Mouse (Mus musculus) intestine, embryonic 16.5 days (tissue): Measurements from ENCODE around the gene Iqgap2. TPM values are rescaled to one million over a fixed set of nuclear protein-coding genes. Genes with fewer than 3 reads are reported as not detected.

ENCODE experiments used
- ATAC-seq: fragments of 200-750 bp; cut with Nextera tagmentation; 2 replicates; pipeline ENCODE4 v1.8.0; 2017; ENCODE audit warnings: moderate TSS enrichment, moderate library complexity
- H3K27ac ChIP-seq: fragments of 300-500 bp; sonication (generic); 2 replicates; pipeline ENCODE4 v1.5.1; 2014; ENCODE audit warnings: mild to moderate bottlenecking, low read length
- H3K27me3 ChIP-seq: fragments of 300-500 bp; sonication (generic); replicated peaks from 2 replicates; pipeline ENCODE4 v1.6.1; 2014; ENCODE audit warnings: low read length, control low read depth, mixed read lengths; ENCODE audit not compliant: control insufficient read depth, insufficient read depth
- H3K36me3 ChIP-seq: fragments of 300-500 bp; sonication (generic); 2 replicates; pipeline ENCODE4 v1.6.1; 2014; ENCODE audit warnings: low read length, control low read depth; ENCODE audit not compliant: control insufficient read depth, insufficient read depth
- H3K4me1 ChIP-seq: fragments of 300-500 bp; sonication (generic); 2 replicates; pipeline ENCODE4 v1.6.1; 2014; ENCODE audit warnings: low read length, control low read depth, mixed read lengths; ENCODE audit not compliant: control insufficient read depth, insufficient read depth
- H3K4me2 ChIP-seq: fragments of 300-500 bp; sonication (generic); 2 replicates; pipeline ENCODE4 v1.6.1; 2014; ENCODE audit warnings: low read depth, low read length, control low read depth
- H3K4me3 ChIP-seq: fragments of 300-500 bp; sonication (generic); 2 replicates; pipeline ENCODE4 v1.5.1; 2014; ENCODE audit warnings: mild to moderate bottlenecking, low read length
- H3K9ac ChIP-seq: fragments of 300-500 bp; sonication (generic); 2 replicates; pipeline ENCODE4 v1.6.1; 2014; ENCODE audit warnings: low read depth, low read length
- H3K9me3 ChIP-seq: fragments of 300-500 bp; sonication (generic); 2 replicates; pipeline ENCODE4 v1.6.1; 2016; ENCODE audit warnings: low read length, control low read depth; ENCODE audit not compliant: control insufficient read depth
- WGBS: fragments of 180-500 bp; shearing (Covaris S2); extraction: QIAGEN DNeasy Blood & Tissue Kit; methylation state at CpG from one replicate; pipeline ENCODE4 v1.1.7; 2014; 5-methylcytosine and 5-hydroxymethylcytosine counted together
- polyA plus RNA-seq: library from polyadenylated mRNA; unstranded; fragments of >200 nt; fragmentation: Nextera tagmentation; extraction: Ambion mirVana; gene quantifications from 2 replicates; pipeline ENCODE4 v1.2.1, GENCODE M21; 2015

Gene Iqgap2
- polyA plus RNA-seq, 1 experiment from 2014 or later = 29.4 TPM

GRCm38 (mm10) chr13:95583237-95584189, 308.2 kb downstream of the Iqgap2 start:
- Histone ChIP-seq H3K27ac (no peak overlapping the region), H3K27me3 (no peaks in the 10 kb centered on the region), H3K36me3 (no peaks in the 10 kb centered on the region), H3K4me1 (no peaks in the 10 kb centered on the region), H3K9ac (no peak overlapping the region), H3K4me3 (no peak overlapping the region), H3K9me3 (no peaks in the 10 kb centered on the region), H3K4me2 (no peak overlapping the region)
- 69% methylated on average over 19 of the region's 19 CpGs for WGBS
- no peak for ATAC-seq

- H3K4me2 ChIP-seq = no peak overlapping the region
- no peaks in the 10 kb centered on the region for H3K4me1 ChIP-seq
- H3K9me3 ChIP-seq = no peaks in the 10 kb centered on the region
- H3K27ac ChIP-seq = no peak overlapping the region
- no peak for ATAC-seq
- no peak overlapping the region for H3K9ac ChIP-seq
- H3K27me3 ChIP-seq = no peaks in the 10 kb centered on the region
- no peaks in the 10 kb centered on the region for H3K36me3 ChIP-seq
- 56% methylated on average over 1 of the region's 1 CpGs for WGBS
- H3K4me3 ChIP-seq = no peak overlapping the region
Observed at GRCm38 (mm10) chr13:95581850-95582249, 309.9 kb downstream of the Iqgap2 start.

DNA sequence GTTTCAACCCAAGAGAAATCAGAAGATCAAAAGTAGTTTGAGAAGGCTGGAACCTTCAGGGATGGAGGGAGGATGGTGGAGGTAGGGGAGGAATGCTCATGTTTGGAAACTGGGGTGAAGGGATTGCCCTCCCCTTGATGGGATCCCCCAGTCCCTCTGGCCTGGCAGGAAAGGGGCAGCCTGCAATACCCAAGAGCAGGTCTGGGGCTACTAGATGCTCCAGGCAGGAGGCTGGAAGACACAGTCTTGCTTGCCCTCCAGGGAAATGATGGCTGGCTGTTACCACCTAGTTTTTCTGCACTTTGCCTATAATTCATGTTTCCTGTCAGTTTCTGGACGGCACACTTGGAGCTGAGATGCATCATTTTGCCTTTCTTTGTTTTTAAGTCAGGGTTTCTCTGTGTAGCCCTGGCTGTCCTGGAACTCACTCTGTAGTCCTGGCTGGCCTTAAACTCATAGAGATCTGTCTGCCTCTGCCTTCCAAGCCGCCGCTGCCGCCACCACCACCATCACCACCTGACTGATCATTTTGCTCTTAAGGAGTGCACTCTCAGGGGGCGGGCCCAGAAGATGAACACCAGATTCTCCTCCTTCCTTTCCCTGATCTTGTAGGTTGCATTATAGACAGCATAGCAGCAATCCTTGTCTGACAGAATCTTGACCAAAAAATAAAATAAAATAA, 313.6 kb downstream of the Iqgap2 start:
- Histone ChIP-seq H3K27me3 (no peaks in the 10 kb centered on the region), H3K9ac (no peak overlapping the region), H3K4me3 (no peak overlapping the region), H3K4me1 (no peaks in the 10 kb centered on the region), H3K27ac (no peak overlapping the region), H3K36me3 (no peaks in the 10 kb centered on the region), H3K9me3 (no peaks in the 10 kb centered on the region), H3K4me2 (no peak overlapping the region)
- no peak for ATAC-seq
- 90% methylated on average over 5 of the region's 5 CpGs for WGBS

Other genes with a start within 250 kb of the Iqgap2 start
- gene F2rl2, start 195.1 kb downstream of the Iqgap2 start, polyA plus RNA-seq = 0.21 and 0.38 TPM in 2 replicates
- gene Gm20075, start 189.5 kb upstream of the Iqgap2 start, polyA plus RNA-seq = 16.2 and 19.3 TPM in 2 replicates
- gene Gm17190, start 190.1 kb upstream of the Iqgap2 start, polyA plus RNA-seq = not detected in 2 replicates
- 1.1 and 1.8 TPM in 2 replicates for gene Sv2c, start 240.7 kb upstream of the Iqgap2 start, polyA plus RNA-seq